Mouse (Mus musculus): ENCODE data around the gene Bbx.

Bbx gene

GRCm38 (mm10) chr16:50398564-50398963, 33.6 kb downstream of the Bbx start:
- DNase-seq (ENCODE audit: low read depth, low spot score), result peak; percentile 27

GRCm38 (mm10) chr16:50395928-50396612, 36.1 kb downstream of the Bbx start:
- DNase-seq (ENCODE audit: low read depth, low spot score), result no peak

- DNase-seq (ENCODE audit: low read depth, low spot score), result no peak
These were observed 43.7 kb downstream of the Bbx start for GRCm38 (mm10) chr16:50388499-50388898.

- DNase-seq (ENCODE audit: low read depth, low spot score), result no peak
These were observed 48.6 kb downstream of the Bbx start for GRCm38 (mm10) chr16:50383541-50383940.

GRCm38 (mm10) chr16:50381351-50381746, 50.8 kb downstream of the Bbx start:
- DNase-seq (ENCODE audit: low read depth, low spot score), result no peak

GRCm38 (mm10) chr16:50380682-50381350, 51.4 kb downstream of the Bbx start:
- DNase-seq (ENCODE audit: low read depth, low spot score), result peak; percentile 74

GRCm38 (mm10) chr16:50380232-50380631, 52.0 kb downstream of the Bbx start:
- DNase-seq (ENCODE audit: low read depth, low spot score), result no peak

- peak; percentile 63 for DNase-seq (ENCODE audit: low read depth, low spot score)
These were observed 57.6 kb downstream of the Bbx start for GRCm38 (mm10) chr16:50374611-50375010.

GRCm38 (mm10) chr16:50373685-50374084, 58.5 kb downstream of the Bbx start:
- no peak for DNase-seq (ENCODE audit: low read depth, low spot score)

- no peak for DNase-seq (ENCODE audit: low read depth, low spot score)
These were observed 59.6 kb downstream of the Bbx start for GRCm38 (mm10) chr16:50372543-50372942.

- DNase-seq (ENCODE audit: low read depth, low spot score), result no peak
These were observed 60.7 kb downstream of the Bbx start for GRCm38 (mm10) chr16:50371460-50371859.

GRCm38 (mm10) chr16:50370423-50370822, 61.8 kb downstream of the Bbx start:
- no peak for DNase-seq (ENCODE audit: low read depth, low spot score)

GRCm38 (mm10) chr16:50366556-50366955, 65.6 kb downstream of the Bbx start:
- DNase-seq (ENCODE audit: low read depth, low spot score), result no peak

- peak; percentile 64 for DNase-seq (ENCODE audit: low read depth, low spot score)
These were observed 67.8 kb downstream of the Bbx start for GRCm38 (mm10) chr16:50364189-50365059.

- no peak for DNase-seq (ENCODE audit: low read depth, low spot score)
These were observed 68.6 kb downstream of the Bbx start for GRCm38 (mm10) chr16:50363443-50364188.

GRCm38 (mm10) chr16:50360631-50361030, 71.6 kb downstream of the Bbx start:
- DNase-seq (ENCODE audit: low read depth, low spot score), result peak; percentile 31

GRCm38 (mm10) chr16:50329684-50330083, 102.5 kb downstream of the Bbx start:
- DNase-seq (ENCODE audit: low read depth, low spot score), result no peak

GRCm38 (mm10) chr16:50324746-50325145, 107.4 kb downstream of the Bbx start:
- DNase-seq (ENCODE audit: low read depth, low spot score), result no peak

- DNase-seq (ENCODE audit: low read depth, low spot score), result peak; percentile 47
These were observed 107.9 kb downstream of the Bbx start for GRCm38 (mm10) chr16:50324292-50324691.

- no peak for DNase-seq (ENCODE audit: low read depth, low spot score)
These were observed 110.8 kb downstream of the Bbx start for GRCm38 (mm10) chr16:50321368-50321767.

GRCm38 (mm10) chr16:50318255-50318654, 113.9 kb downstream of the Bbx start:
- DNase-seq (ENCODE audit: low read depth, low spot score), result no peak

Measured in ES-CJ7 (cell line).